In genomic region chr9:52644156-52644555, GRCm38 (mm10) we compare ENCODE assay signal across 15 mouse cellular contexts. TPM values are rescaled to one million over a fixed set of nuclear protein-coding genes. Genes with fewer than 3 reads are reported as not detected.
DNase-seq lines count a peak whose midpoint lies in the region; ATAC-seq lines count a peak whose summit lies in the region.
"Had no signal": no experiment of that assay in that cellular context is flagged by ENCODE, and none has a peak within 500 bp of the region (broad histone marks: within the 10 kb centered on the region; RNA-seq: fewer than 3 reads in every experiment).

No protein-coding gene starts in this region.

- 0 out of 2 replicates have a peak, but pooled peaks cover 3% of the 10 kb centered on the region for H3K9me3 ChIP-seq in forebrain, embryonic 14.5 days (replicated peaks; ENCODE audit: control insufficient read depth, low read length)
- H3K9me3 ChIP-seq in forebrain, embryonic 15.5 days = no peaks in the 10 kb centered on the region
- no peaks in the 10 kb centered on the region for H3K9me3 ChIP-seq in lung, embryonic 15.5 days
- H3K9me3 ChIP-seq: hindbrain, embryonic 12.5 days; hindbrain, embryonic 15.5 days had no signal

- no peak overlapping the region for H3K4me3 ChIP-seq in forebrain, embryonic 14.5 days (ENCODE audit: low read depth, low read length)
- H3K4me3 ChIP-seq in forebrain, embryonic 15.5 days = no peak overlapping the region
- H3K4me3 ChIP-seq in lung, embryonic 15.5 days = no peak overlapping the region
- H3K4me3 ChIP-seq: hindbrain, embryonic 12.5 days; hindbrain, embryonic 15.5 days had no signal

- H3K27ac ChIP-seq in forebrain, embryonic 14.5 days (ENCODE audit: low read depth, low read length) = no peak overlapping the region
- no peak overlapping the region for H3K27ac ChIP-seq in forebrain, embryonic 15.5 days (replicated peaks)
- H3K27ac ChIP-seq in lung, embryonic 15.5 days = no peak overlapping the region
- H3K27ac ChIP-seq: hindbrain, embryonic 12.5 days; hindbrain, embryonic 15.5 days had no signal

- H3K4me1 ChIP-seq in forebrain, embryonic 14.5 days (ENCODE audit: control insufficient read depth, insufficient read depth, low read length) = no peaks in the 10 kb centered on the region
- no peaks in the 10 kb centered on the region for H3K4me1 ChIP-seq in forebrain, embryonic 15.5 days
- H3K4me1 ChIP-seq in lung, embryonic 15.5 days = peaks cover 3% of the 10 kb centered on the region
- H3K4me1 ChIP-seq: hindbrain, embryonic 12.5 days; hindbrain, embryonic 15.5 days had no signal

- no peak overlapping the region for H3K9ac ChIP-seq in forebrain, embryonic 14.5 days (ENCODE audit: low read length)
- H3K9ac ChIP-seq in forebrain, embryonic 15.5 days (replicated peaks) = no peak overlapping the region
- H3K9ac ChIP-seq in lung, embryonic 15.5 days = no peak overlapping the region
- H3K9ac ChIP-seq: hindbrain, embryonic 12.5 days; hindbrain, embryonic 15.5 days had no signal

- H3K27me3 ChIP-seq in forebrain, embryonic 14.5 days (replicated peaks; ENCODE audit: control insufficient read depth, insufficient read depth, low read length) = no peaks in the 10 kb centered on the region
- H3K27me3 ChIP-seq in forebrain, embryonic 15.5 days = no peaks in the 10 kb centered on the region
- H3K27me3 ChIP-seq in lung, embryonic 15.5 days = no peaks in the 10 kb centered on the region
- H3K27me3 ChIP-seq: hindbrain, embryonic 12.5 days; hindbrain, embryonic 15.5 days had no signal

- DNase-seq in forebrain, embryonic 14.5 days (ENCODE audit: low spot score) = peak; percentile 10
- DNase-seq in frontal cortex, postnatal 14 days (ENCODE audit: low spot score in 2 of 2) = no peak
- DNase-seq in lung, postnatal 4 days = no peak
- DNase-seq in brain, adult 2 months (ENCODE audit: low read depth, low spot score) = peak; percentile 27
- DNase-seq: adrenal gland, adult 8-10 months; adrenal gland, postnatal 25 days; cerebellum, adult 9-10 months; gastrocnemius, postnatal 25 days had no signal

- ATAC-seq in forebrain, embryonic 14.5 days = no peak
- ATAC-seq in forebrain, embryonic 15.5 days (replicated peaks) = no peak
- peak; percentile 64; the same call in 1 of the 2 replicates for ATAC-seq in frontal cortex, adult (ENCODE audit: low TSS enrichment)
- 0 out of 2 replicates have a peak, but pooled peaks have one; percentile 46 for ATAC-seq in lung, embryonic 15.5 days (ENCODE audit: borderline replicate concordance, extremely low read depth, low FRiP score, low TSS enrichment)
- ATAC-seq: activated CD4-positive, CD25-positive, alpha-beta regulatory T cell, adult 4 months had no signal

- H3K4me2 ChIP-seq in forebrain, embryonic 14.5 days (ENCODE audit: low read length) = no peak overlapping the region
- no peak overlapping the region for H3K4me2 ChIP-seq in forebrain, embryonic 15.5 days (replicated peaks)
- no peak overlapping the region for H3K4me2 ChIP-seq in lung, embryonic 15.5 days
- H3K4me2 ChIP-seq: heart, embryonic 11.5 days; hindbrain, embryonic 12.5 days; hindbrain, embryonic 15.5 days had no signal

- no peaks in the 10 kb centered on the region for H3K36me3 ChIP-seq in forebrain, embryonic 14.5 days (ENCODE audit: control insufficient read depth, insufficient read depth, low read length)
- H3K36me3 ChIP-seq in forebrain, embryonic 15.5 days = no peaks in the 10 kb centered on the region
- H3K36me3 ChIP-seq in lung, embryonic 15.5 days = no peaks in the 10 kb centered on the region
- H3K36me3 ChIP-seq: hindbrain, embryonic 12.5 days; hindbrain, embryonic 15.5 days had no signal

- WGBS in forebrain, embryonic 14.5 days = 89% methylated on average over 4 of the region's 4 CpGs
- WGBS in forebrain, embryonic 15.5 days = 82% methylated on average over 4 of the region's 4 CpGs
- 60% methylated on average over 4 of the region's 4 CpGs for WGBS in lung, embryonic 15.5 days

RNA-seq across cellular contexts. Expression of gene AI593442, which starts 35.4 kb away (rescaled TPM):
- 21.6 and 32.6 TPM in 2 replicates for polyA plus RNA-seq in forebrain, embryonic 14.5 days (2014; fragmentation: Nextera tagmentation; extraction: Ambion mirVana)
- polyA plus RNA-seq in forebrain, embryonic 15.5 days (2015; fragmentation: Nextera tagmentation; extraction: Ambion mirVana) = 25.3 and 26.1 TPM in 2 replicates
- 0.21 and 0.39 TPM in 2 replicates for polyA plus RNA-seq in lung, embryonic 15.5 days (2015; fragmentation: Nextera tagmentation; extraction: Ambion mirVana)
- polyA plus RNA-seq: activated CD4-positive, CD25-positive, alpha-beta regulatory T cell, adult 4 months had no signal

Comparison
In these comparisons a context has a peak if more than half of its experiments do, and no peak if none do; other contexts are left out.
1. ATAC-seq: peak in frontal cortex, adult (single experiment) and lung, embryonic 15.5 days (single experiment); none in forebrain, embryonic 14.5 days (single experiment) and forebrain, embryonic 15.5 days (single experiment).
2. DNase-seq: peak in forebrain, embryonic 14.5 days (single experiment) and brain, adult 2 months (single experiment); none in frontal cortex, postnatal 14 days (0 of 2) and lung, postnatal 4 days (0 of 2).
3. RNA of gene AI593442, which starts 35.4 kb away (polyA plus RNA-seq): 25.3 to 26.1 TPM in forebrain, embryonic 15.5 days and 21.6 to 32.6 TPM in forebrain, embryonic 14.5 days; 0.21 to 0.39 TPM in lung, embryonic 15.5 days; every median in the first group is over 10 times any median in the second.